Mouse (Mus musculus) ES-E14 (cell line): ENCODE measurements around the gene Ago4. TPM values are rescaled to one million over a fixed set of nuclear protein-coding genes. Genes with fewer than 3 reads are reported as not detected.
"Not testable (repeated sequence)": the region's sequence is repeated elsewhere in the genome, so short reads cannot be mapped to it uniquely, and the experiment has no call there.

Experiments used
- DNase-seq: peaks from one replicate; pipeline ENCODE4 v3.0.0-alpha.2; 2013; ENCODE audit warnings: low read depth, low spot score
- H3K27ac ChIP-seq: 2 replicates; pipeline ENCODE4 v1.5.1; 2012; ENCODE audit warnings: low read depth, mild to moderate bottlenecking, low read length, moderate library complexity, mixed read lengths; ENCODE audit not compliant: poor library complexity, insufficient read depth, severe bottlenecking
- H3K36me3 ChIP-seq: 2 replicates; pipeline ENCODE4 v1.6.1; 2012; ENCODE audit warnings: mild to moderate bottlenecking, low read length, moderate library complexity, mixed read lengths; ENCODE audit not compliant: control insufficient read depth, poor library complexity, insufficient read depth, severe bottlenecking
- H3K4me1 ChIP-seq, 2 experiments: fragments of 150-350 bp in 1 of 2; sonication (generic) in 1 of 2; 2 replicates each; pipeline ENCODE4 v1.6.1; 2012; ENCODE audit warnings: low read length in 2 of 2, mild to moderate bottlenecking in 1 of 2, mixed read lengths in 1 of 2; ENCODE audit not compliant: control insufficient read depth in 2 of 2, insufficient read depth in 2 of 2, poor library complexity in 1 of 2
- H3K4me3 ChIP-seq, 2 experiments: fragments of 150-350 bp in 1 of 2; sonication (generic) in 1 of 2; 2 replicates each; pipeline ENCODE4 v1.5.1; 2012; ENCODE audit warnings: low read length in 2 of 2, low read depth in 1 of 2, mild to moderate bottlenecking in 1 of 2, mixed read lengths in 1 of 2; ENCODE audit not compliant: insufficient read depth in 1 of 2, poor library complexity in 1 of 2, severe bottlenecking in 1 of 2
- H3K9ac ChIP-seq: 2 replicates; pipeline ENCODE4 v1.6.1; 2012; ENCODE audit warnings: low read depth, mild to moderate bottlenecking, low read length, mixed read lengths; ENCODE audit not compliant: poor library complexity, insufficient read depth, severe bottlenecking
- H3K9me3 ChIP-seq: fragments of 150-350 bp; sonication (generic); 2 replicates; pipeline ENCODE4 v1.6.1; 2012; ENCODE audit warnings: low read depth, mild to moderate bottlenecking, low read length; ENCODE audit not compliant: control insufficient read depth, insufficient read depth
- CHD2 ChIP-seq: IDR thresholded peaks from 2 replicates; pipeline ENCODE4 v1.6.1; 2014; ENCODE audit warnings: mild to moderate bottlenecking, low read depth, low read length, inconsistent platforms
- HCFC1 ChIP-seq: IDR thresholded peaks from 2 replicates; pipeline ENCODE4 v1.6.1; 2012; ENCODE audit warnings: low read length, inconsistent platforms, borderline replicate concordance; ENCODE audit not compliant: insufficient read depth
- MAFK ChIP-seq: IDR thresholded peaks from 2 replicates; pipeline ENCODE4 v1.6.1; 2014; ENCODE audit warnings: mild to moderate bottlenecking, low read depth, low read length, inconsistent platforms; ENCODE audit not compliant: insufficient read depth
- ZC3H11A ChIP-seq: IDR thresholded peaks from 2 replicates; pipeline ENCODE4 v1.6.1; 2012; ENCODE audit warnings: low read depth, mild to moderate bottlenecking, inconsistent platforms, low read length, borderline replicate concordance
- ZNF384 ChIP-seq: IDR thresholded peaks from 2 replicates; pipeline ENCODE4 v1.6.1; 2012; ENCODE audit warnings: low read depth, low read length, inconsistent platforms
- in situ Hi-C, 2 experiments: fragments of 600-800 bp; cut with MboI; formaldehyde crosslinking; loops; one replicate each; pipeline ENCODE4 v1.15.1; 2025; ENCODE audit warnings: low sequenced_read_pairs in 2 of 2, inconsistent platforms in 1 of 2; ENCODE audit not compliant: unreplicated experiment in 2 of 2
- total RNA-seq: library from RNA; depleted of rRNA; stranded (reverse); fragments of 300-350 nt; gene quantifications from 2 replicates; pipeline ENCODE4 v1.2.3, GENCODE M21; 2012

The Ago4 gene
- total RNA-seq, 1 experiment: 0.18 TPM

DNA sequence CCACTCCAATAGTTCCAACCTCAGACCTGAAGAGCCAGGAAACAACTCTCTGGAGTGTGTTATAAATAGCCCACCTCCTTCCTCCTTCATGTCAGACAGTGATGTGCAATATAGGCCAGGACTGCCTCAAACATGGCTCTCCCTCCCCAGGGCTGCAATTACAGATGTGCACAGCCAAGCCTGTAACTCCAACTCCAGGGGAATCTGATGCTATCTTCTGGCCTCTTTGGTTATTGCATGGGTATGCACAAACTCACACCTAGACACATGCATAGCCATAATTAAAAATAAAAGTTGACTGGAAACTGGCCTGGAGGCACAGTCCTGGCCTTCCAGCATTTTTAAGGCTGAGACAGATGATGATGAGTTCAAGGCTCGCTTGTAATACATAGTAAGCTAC lies 11.7 kb upstream of the Ago4 start:
- no peak overlapping the region for H3K4me3 ChIP-seq
- no peak for DNase-seq
- no peak overlapping the region for H3K27ac ChIP-seq
- no peak for TF ChIP-seq MAFK
- no peak for TF ChIP-seq ZNF384
- TF ChIP-seq HCFC1: no peak
- TF ChIP-seq CHD2: no peak
- no peak for TF ChIP-seq ZC3H11A
- H3K36me3 ChIP-seq: no peaks in the 10 kb centered on the region
- in situ Hi-C loops: loop anchor here in 1 of 2 experiments (25.0 kb wide), 1 partner anchor 208 kb away; the partner anchor contains the start of gene Tekt2
- H3K9me3 ChIP-seq: no peaks in the 10 kb centered on the region
- no peak overlapping the region for H3K9ac ChIP-seq
- no peaks in the 10 kb centered on the region; a peak in 1 of 4 replicates for H3K4me1 ChIP-seq

GRCm38 (mm10) chr4:126542838-126543237 lies 9.6 kb upstream of the Ago4 start:
- no peak overlapping the region for H3K9ac ChIP-seq
- no peak for DNase-seq
- no peak overlapping the region for H3K4me3 ChIP-seq
- in situ Hi-C loops: loop anchor here in 1 of 2 experiments (25.0 kb wide), 1 partner anchor 206 kb away; the partner anchor contains the start of gene Tekt2
- no peak overlapping the region for H3K27ac ChIP-seq
- H3K4me1 ChIP-seq: no peaks in the 10 kb centered on the region; a peak in 1 of 4 replicates
- H3K36me3 ChIP-seq: no peaks in the 10 kb centered on the region
- H3K9me3 ChIP-seq: no peaks in the 10 kb centered on the region
- TF ChIP-seq MAFK (0 out of 2 replicates have a peak, but pooled peaks have one; percentile 23), ZNF384 (no peak)

GRCm38 (mm10) chr4:126540487-126541071 lies 7.3 kb upstream of the Ago4 start:
- Histone ChIP-seq H3K4me3 (no peak overlapping the region), H3K36me3 (no peaks in the 10 kb centered on the region), H3K9ac (no peak overlapping the region), H3K27ac (no peak overlapping the region), H3K9me3 (no peaks in the 10 kb centered on the region), H3K4me1 (no peaks in the 10 kb centered on the region; a peak in 1 of 4 replicates)
- in situ Hi-C loops: loop anchor here in 1 of 2 experiments (25.0 kb wide), 1 partner anchor 203 kb away; the partner anchor contains the start of gene Tekt2
- no peak for TF ChIP-seq CHD2
- no peak for TF ChIP-seq MAFK
- TF ChIP-seq ZC3H11A: no peak
- no peak for TF ChIP-seq HCFC1
- TF ChIP-seq ZNF384: no peak
- no peak for DNase-seq

GRCm38 (mm10) chr4:126536865-126537264 lies 3.6 kb upstream of the Ago4 start:
- in situ Hi-C loops: loop anchor here in 1 of 2 experiments (25.0 kb wide), 1 partner anchor 200 kb away; the partner anchor contains the start of gene Tekt2
- H3K27ac ChIP-seq: no peak overlapping the region

GRCm38 (mm10) chr4:126535631-126536030 lies 2.4 kb upstream of the Ago4 start:
- not testable (repeated sequence) for H3K27ac ChIP-seq, DNase-seq, H3K4me3 ChIP-seq, H3K4me1 ChIP-seq, H3K9ac ChIP-seq, H3K36me3 ChIP-seq, H3K9me3 ChIP-seq
- in situ Hi-C loops: loop anchor here in 1 of 2 experiments (25.0 kb wide), 1 partner anchor 198 kb away; the partner anchor contains the start of gene Tekt2

More at GRCm38 (mm10) chr4:126536865-126537264, 3.6 kb upstream of the Ago4 start:
- Histone ChIP-seq H3K36me3 (no peaks in the 10 kb centered on the region), H3K9ac (no peak overlapping the region), H3K9me3 (no peaks in the 10 kb centered on the region), H3K4me1 (no peaks in the 10 kb centered on the region), H3K4me3 (no peak overlapping the region)
- no peak for TF ChIP-seq CHD2
- no peak for TF ChIP-seq ZNF384
- TF ChIP-seq MAFK: no peak
- no peak for TF ChIP-seq HCFC1
- no peak for TF ChIP-seq ZC3H11A
- no peak for DNase-seq
